Mouse (Mus musculus) heart, postnatal 25 days (tissue): ENCODE data around the gene Plekhg1. TPM values are rescaled to one million over a fixed set of nuclear protein-coding genes. Genes with fewer than 3 reads are reported as not detected.

Source experiments
- DNase-seq: peaks from one replicate; pipeline ENCODE4 v3.0.0; 2022; ENCODE audit warnings: low spot score
- intact Hi-C: fragments of 180-260 bp; cut with DNase I; formaldehyde crosslinking; loops from one replicate; pipeline ENCODE4 v1.15.1; 2025
- total RNA-seq, 2 experiments: library from RNA; stranded (reverse); gene quantifications; 2 replicates each; pipeline ENCODE4 v1.2.3; 2021

The Plekhg1 gene
- total RNA-seq, 2 experiments from 2014 or later = 9.0 to 9.6 TPM

- no peak for DNase-seq
- intact Hi-C loops = no loop called here
Observed at GRCm38 (mm10) chr10:3863411-3864195, 123.4 kb downstream of the Plekhg1 start.

- intact Hi-C loops = no loop called here
- no peak for DNase-seq
Observed at GRCm38 (mm10) chr10:3864196-3864540, 124.0 kb downstream of the Plekhg1 start.

DNA sequence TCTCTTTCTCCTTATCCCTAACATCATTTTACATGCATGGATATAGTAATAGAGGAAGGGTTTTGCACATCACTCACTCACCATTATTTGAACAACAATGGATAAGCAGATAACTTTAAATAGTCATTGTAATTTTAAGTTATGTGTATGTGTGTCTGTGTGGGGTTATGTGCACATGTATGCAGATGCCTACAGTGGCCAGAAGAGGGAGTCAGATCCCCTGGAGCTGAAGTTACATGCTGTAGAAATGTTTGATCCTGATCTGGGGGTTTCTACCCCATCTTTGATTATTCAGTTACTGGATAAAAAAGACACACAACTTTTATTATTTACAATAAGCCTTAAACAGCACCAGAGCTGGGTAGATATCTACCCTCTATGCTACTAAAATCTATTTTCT lies 127.1 kb downstream of the Plekhg1 start:
- intact Hi-C loops = no loop called here
- DNase-seq = no peak

GRCm38 (mm10) chr10:3870828-3871227 lies 130.7 kb downstream of the Plekhg1 start:
- no peak for DNase-seq

DNA sequence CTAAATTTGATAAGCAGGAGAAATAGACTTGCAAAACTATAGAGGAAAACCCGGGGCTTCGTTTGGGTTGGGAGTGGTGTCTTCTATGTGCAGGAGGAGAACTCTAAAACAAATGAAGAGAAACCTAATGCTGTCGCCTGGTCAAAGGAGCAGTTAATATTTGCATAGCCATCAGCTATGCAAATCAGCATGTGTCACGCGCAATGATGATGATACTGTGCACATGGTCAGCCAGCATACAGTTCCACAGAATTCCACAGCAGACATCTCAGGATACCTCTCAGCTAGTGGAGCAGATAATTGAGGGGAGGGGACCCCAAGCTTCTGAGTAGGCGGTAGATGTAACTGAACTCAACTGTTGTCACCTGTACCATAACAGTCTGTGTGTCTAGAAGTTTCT lies 133.3 kb downstream of the Plekhg1 start:
- no peak for DNase-seq
- intact Hi-C loops = no loop called here

More at GRCm38 (mm10) chr10:3870828-3871227, 130.7 kb downstream of the Plekhg1 start:
- intact Hi-C loops = no loop called here

- intact Hi-C loops = no loop called here
- no peak for DNase-seq
Observed at GRCm38 (mm10) chr10:3877852-3878535, 137.8 kb downstream of the Plekhg1 start.

GRCm38 (mm10) chr10:3881179-3881578 lies 141.0 kb downstream of the Plekhg1 start:
- intact Hi-C loops = no loop called here
- DNase-seq = no peak

DNA sequence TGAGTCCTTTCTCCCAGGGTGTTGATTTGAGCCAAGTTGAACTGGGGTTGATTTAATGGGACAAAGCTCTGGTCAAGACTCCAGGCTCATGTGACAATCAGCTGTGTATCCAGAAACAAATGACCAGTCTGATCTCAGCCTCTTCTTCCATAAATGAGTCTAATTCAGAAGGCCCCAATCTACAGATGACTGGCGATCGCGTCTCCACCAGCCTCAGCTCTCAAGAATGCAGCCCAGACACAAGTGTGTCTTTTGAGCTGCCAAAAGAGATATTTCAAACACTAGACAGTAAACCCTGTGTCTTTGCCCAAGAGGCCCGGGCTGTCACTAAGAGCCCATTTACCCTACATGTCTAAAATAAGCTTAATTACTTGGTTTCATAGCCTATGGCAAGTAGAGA lies 148.3 kb downstream of the Plekhg1 start:
- no peak for DNase-seq
- intact Hi-C loops = no loop called here

- intact Hi-C loops = no loop called here
- no peak for DNase-seq
Observed at GRCm38 (mm10) chr10:3891381-3892263, 151.5 kb downstream of the Plekhg1 start.

GRCm38 (mm10) chr10:3892368-3892767 lies 152.2 kb downstream of the Plekhg1 start:
- intact Hi-C loops = no loop called here
- no peak for DNase-seq

GRCm38 (mm10) chr10:3898068-3898467 lies 157.9 kb downstream of the Plekhg1 start:
- intact Hi-C loops = no loop called here
- no peak for DNase-seq

- intact Hi-C loops = no loop called here
- DNase-seq = no peak
Observed at GRCm38 (mm10) chr10:3900416-3900956, 160.3 kb downstream of the Plekhg1 start.

DNA sequence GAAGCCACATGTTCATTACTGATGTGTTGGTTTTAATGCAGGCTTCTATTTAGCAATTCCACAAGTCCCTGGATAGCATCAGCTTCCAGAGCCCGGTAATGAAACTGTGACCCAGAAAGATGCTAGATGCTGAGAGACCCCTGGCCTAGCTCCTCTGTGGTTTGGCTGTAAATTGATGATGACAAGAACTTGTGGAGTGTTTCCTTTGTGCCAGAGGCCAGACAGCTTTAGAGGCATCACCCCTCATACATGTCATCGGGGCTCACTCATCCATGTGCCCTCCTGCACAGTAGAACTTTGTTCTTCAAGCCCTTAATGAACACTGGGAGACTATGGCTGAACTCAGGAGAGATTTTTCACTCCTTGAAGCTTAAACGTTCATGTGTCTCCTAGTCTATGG lies 165.6 kb downstream of the Plekhg1 start:
- DNase-seq = no peak
- intact Hi-C loops = no loop called here

DNA sequence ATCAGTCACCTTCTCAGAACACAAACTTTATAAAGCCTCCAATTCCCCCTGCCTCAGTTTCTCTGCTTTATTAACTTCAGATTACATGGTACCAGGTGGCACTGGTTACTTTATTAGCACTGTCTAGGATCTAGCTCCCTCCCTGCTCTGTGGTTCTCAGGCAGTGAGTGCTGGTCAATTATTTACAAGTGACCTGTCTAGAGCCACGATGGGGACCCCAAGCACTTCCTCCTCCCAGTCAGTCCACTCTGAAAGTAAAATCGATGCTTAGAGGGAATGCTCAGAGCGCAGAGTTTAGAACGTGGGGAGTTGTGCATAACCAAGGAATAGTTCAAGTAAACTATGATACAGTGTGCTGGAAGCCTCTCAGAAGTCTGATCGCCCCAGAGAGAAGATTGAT lies 173.9 kb downstream of the Plekhg1 start:
- DNase-seq = no peak
- intact Hi-C loops = no loop called here

DNA sequence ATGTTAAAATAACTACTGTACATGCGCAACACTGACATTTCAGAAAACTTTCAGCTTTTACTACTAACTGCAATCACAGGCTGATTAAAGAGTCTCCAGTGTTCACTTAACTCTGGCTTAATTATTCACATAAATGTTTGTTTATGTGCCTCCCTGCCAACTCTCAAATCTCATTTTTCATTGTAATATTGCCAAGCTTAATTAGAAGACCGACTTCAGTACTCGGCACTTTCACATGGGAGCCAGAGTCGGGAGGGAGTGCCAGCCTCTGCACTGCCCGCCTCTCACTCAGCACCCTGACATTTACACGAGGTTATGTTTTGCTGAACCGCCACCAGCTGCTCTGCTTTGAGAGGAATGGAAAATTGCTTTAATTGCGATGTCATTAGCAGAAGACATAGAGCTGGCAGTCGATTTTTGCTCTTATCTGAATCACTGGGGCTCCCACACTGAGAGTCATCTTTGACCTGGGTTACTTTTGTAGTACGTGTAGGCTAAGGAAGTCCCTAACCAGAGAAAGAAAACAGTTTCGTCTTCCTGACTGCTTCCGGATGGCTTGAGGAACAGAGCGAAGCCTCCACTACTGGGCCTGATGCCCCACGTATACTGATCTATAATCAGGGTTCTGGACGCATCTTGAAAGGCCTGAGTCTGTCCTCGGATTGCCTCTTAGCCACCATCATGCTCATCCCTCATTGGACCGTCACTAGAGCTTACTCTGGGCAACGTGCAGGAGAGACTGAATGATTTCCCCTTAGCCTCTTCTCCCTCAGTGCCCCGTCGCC lies 180.4 kb downstream of the Plekhg1 start:
- DNase-seq = no peak

DNA sequence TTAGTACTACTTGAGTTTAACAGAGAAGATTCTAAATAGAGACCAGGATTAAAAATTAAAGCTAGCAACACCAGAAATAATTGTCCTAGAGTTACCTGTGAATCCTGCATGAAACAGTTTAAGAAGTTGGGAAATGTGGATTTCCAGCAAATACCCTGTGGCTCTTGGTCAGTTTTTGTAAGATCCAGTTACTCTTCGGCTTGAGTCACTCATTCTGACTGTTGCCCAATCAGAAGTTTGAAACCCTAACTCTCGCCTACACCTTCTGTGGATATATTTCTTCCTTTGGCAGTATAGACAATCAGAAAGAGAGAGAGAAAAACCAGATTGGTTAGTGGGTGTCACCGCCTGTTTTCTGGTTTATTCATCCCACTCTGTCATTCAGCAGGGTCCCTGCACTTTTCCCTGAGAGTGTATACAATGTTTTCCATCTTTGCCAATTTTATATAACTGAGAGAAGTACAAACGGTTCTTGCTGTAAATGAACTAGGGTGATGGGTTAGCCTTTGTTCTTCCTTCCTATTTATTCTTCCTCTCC lies 187.9 kb downstream of the Plekhg1 start:
- no peak for DNase-seq

More for the DNA sequence above, 180.4 kb downstream of the Plekhg1 start:
- intact Hi-C loops = no loop called here

GRCm38 (mm10) chr10:3931831-3932230 lies 191.7 kb downstream of the Plekhg1 start:
- intact Hi-C loops = no loop called here
- no peak for DNase-seq

More for the DNA sequence above, 187.9 kb downstream of the Plekhg1 start:
- intact Hi-C loops = no loop called here

DNA sequence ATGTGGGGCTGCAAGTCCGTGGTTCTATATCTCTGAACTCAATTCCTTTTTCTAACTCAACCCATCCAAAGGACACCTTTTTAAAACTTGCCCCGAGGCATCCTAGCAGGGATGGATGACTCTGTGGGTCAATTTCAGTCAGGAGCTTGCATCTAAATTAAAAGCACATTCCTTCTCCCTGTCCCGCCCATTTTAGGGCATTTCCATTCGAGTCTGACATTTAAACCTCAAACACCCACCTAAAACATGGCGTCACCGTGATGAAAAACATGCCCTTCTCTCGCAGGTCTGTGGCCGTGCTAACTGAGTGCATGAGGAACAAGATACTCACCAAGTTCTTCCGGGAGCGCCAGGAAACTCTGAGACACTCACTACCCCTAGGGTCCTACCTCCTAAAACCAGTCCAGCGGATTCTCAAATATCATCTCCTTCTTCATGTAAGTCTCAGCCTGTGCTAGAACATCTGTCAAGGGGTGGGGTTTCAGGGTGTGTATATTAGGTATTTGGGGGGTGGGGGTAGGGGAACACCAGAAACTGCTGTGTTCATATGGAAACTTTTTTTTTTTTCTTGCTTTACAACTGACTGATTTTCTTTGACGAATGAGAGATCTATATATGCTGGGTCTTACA lies 193.3 kb downstream of the Plekhg1 start:
- intact Hi-C loops = no loop called here
- no peak for DNase-seq

DNA sequence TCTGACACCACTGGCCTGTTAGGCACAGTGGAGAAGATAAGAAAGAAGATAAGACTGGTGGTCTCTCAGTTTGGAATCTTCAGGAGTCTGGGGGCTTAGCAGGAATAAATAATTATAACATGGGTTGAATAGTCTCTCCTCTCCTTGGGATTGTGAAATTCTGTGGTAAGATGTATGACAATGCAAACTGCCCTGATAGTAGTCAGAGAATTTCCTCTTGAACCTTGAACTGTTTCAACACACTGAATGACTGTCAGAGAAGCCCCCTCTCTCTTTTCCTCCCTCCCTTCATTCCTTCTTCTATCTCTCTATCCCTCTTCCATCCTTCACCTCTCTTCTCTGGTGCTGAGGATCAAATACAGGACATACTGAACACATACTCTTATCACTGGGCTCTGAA lies 196.7 kb downstream of the Plekhg1 start:
- no peak for DNase-seq

More for the DNA sequence above, 196.7 kb downstream of the Plekhg1 start:
- intact Hi-C loops = no loop called here
